Mouse (Mus musculus) monocyte, adult 5-6 weeks (primary cell): ENCODE data around the gene Trim45. TPM values are rescaled to one million over a fixed set of nuclear protein-coding genes. Genes with fewer than 3 reads are reported as not detected.
A peak's percentile ranks its signal among the peaks of the same experiment; 100 is the strongest.

Experiments used
- ATAC-seq: fragments of 153-309, 156-312 bp; replicated peaks from 2 replicates; pipeline ENCODE4 v1.8.0; 2017; ENCODE audit warnings: mild to moderate bottlenecking; ENCODE audit not compliant: low TSS enrichment, insufficient number of reproducible peaks, severe bottlenecking, poor library complexity, low FRiP score
- total RNA-seq: library from RNA; stranded (forward); fragments of 200-1000, 200-491, 200-594 nt; gene quantifications from 3 replicates; pipeline ENCODE4 v1.2.3, GENCODE M21; 2017

Trim45 gene
- 1.6 to 2.9 TPM (median 1.8 TPM) in 3 replicates for total RNA-seq

DNA sequence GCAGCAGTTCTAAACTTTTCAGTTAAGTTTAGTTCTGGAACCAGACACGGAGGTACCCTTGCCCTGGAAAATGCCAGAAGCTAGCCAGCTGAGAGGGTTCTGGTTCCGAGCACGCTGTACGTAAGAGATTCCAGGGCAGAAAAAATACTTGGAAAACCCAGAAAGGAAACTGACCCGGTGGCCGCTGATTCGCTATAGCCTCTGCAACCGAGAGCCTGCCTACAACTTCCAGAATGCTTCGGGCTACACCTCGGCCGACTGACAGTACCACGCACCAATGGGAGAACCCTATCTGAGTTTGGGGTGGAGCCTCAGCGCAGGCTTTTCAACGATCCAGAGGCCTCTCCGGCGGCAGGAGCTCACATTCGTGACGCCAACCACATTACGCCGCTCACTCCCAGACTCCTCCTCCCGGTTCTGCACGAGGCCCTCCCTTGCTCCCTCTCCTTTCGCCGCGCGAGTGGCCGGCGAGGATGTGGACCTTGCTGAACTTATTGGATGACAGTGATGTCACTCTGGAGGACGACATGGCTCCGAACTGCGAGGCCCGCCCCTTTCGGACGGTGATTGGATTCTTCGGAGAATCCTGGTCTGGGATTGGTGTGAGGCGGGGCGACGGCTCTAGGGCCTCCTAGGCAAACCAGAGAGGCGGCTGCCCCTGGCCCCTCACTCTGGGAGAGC, at the start of gene Trim45:
Gene Trim45, plus strand, starts transcription at position 378 of the 681 bp plus-strand sequence.
- peak; percentile 96 for ATAC-seq

GRCm38 (mm10) chr3:100877057-100877456, 44.9 kb upstream of the Trim45 start:
- ATAC-seq, result no peak

DNA sequence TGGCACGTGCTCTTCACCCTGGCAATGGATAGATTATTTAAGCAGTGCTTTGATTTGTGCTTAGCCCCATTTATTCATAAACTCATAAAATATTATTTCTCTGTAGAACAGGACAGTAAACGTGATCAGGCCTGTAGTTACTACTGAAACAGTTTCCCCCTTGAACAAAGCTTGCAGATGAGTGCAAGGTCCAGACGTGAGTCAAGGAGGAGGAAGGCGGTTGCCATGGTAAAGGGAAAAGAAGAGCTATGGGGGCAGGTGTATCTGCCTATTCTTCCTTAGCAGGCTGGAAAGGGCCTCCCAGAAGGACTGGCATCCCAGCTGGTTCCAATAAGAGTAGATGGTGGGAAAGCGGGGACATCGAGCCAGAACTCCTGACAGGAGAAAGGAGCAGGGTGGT, 40.6 kb upstream of the Trim45 start:
- no peak for ATAC-seq

DNA sequence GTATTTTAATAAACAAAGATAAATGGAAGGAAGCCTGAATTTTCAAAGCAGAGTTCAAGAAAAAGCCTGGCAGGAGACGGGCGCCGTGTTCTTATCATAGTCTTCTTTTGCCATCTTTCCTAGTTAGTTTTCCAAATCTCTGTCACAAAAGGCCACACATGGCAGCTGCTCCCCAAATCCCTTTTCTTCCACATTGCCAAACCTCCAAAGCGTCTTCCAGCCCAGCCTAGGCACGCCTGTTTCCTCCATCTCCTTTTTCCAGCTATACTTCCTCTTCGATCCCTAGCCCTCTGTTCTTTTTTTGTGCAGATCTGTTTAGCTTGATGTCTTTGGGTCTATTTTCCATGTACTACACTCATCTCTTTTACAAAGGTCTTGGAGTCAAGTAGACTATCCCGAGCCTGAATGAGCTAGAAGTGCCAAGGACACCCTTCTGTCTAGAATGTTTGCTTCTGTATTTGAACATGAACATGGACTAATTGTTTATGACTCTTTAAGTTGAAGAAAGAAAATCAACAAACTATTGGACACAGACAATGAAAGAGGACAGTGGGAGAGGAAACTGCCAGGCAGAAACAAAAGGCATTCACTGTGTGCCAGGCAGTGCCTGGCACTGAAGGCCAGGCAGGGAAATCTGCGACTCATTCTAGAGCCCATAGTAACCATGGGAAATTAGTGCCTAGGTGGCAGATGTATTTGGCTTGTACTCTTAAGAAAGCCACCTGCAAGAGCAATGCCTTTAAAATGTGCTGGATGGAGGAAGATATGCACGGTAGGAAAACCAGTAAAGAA, 40.0 kb upstream of the Trim45 start:
- ATAC-seq, result no peak

DNA sequence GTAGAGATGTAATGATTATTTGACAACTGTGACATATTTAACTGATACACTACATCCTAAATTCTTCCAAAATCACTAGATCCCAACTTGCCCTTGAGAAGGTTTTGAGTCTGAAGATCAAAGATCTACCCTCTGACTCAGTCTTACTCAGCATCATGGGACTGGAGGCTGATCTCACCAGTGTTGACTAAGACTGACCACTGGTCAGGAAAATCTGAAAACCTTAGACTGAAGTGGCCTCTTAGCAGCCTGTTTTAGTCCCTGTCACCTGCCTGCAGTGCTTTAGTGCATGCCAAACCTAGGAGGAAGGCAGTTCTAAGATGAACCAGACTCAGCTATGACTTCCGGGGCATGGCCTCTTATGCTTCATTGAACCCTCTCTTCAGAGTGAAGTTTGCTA, 32.8 kb upstream of the Trim45 start:
- no peak for ATAC-seq

DNA sequence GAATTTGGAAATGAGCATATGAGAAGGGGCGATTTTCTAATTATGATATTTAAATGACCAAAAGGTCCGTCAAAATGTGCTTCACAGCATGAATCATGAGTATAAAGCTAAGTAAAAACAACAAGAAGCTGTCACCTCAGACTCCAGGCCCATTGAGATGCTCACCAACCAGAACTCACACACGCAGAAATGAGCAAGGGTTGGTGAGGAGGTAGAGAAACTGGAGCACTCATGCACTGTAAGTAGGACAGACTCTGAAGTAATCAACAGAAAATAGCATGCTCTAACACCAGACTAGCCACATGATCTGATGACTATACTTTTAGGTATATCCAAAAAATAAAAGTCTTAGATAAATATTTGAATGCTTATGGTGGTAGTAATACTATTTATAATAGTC, 31.6 kb upstream of the Trim45 start:
- no peak for ATAC-seq

DNA sequence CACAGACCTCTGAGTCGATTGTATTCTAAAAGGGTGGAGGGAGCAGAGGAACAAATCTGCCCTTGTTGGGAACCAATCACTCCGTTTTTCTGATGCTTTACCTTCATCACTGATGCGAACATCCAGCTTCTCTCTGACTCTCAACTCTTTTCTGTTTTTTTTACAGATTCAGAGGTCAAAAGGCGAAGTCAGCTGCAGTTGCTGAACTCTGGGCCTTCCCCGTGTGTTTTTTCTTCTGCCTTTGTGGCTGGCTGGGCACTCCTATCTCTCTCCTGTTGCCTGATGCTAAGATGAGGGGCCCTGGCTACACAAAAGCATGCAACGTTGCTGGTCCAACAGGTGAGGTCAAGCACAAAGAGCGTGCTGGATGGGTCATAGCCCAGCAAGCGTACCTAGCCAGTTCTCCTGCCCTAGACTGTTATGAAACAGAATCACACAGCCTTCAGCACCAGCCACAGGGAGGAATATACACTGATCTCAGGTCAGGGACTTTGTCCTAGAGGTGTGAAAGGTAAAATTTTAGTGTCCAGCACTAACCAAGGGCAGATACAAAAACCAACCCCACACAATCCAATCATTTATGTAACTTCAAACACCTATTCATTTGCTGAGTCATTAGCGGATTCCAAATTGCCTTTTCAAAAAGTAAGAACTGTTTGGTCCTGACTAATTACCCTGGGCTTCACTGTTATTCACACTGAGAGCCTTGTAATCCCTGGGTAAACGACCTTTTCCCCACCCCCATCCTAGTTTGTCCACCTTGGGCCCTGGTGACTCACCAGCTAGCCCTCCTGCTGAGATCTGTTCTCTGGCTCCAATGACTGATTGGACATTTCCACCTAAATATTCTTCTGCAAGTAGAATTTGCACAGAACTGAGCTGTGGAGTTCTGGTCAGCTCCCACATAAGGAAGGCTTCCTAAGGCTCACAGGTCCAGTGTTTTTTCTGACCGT, 29.3 kb upstream of the Trim45 start:
- no peak for ATAC-seq

DNA sequence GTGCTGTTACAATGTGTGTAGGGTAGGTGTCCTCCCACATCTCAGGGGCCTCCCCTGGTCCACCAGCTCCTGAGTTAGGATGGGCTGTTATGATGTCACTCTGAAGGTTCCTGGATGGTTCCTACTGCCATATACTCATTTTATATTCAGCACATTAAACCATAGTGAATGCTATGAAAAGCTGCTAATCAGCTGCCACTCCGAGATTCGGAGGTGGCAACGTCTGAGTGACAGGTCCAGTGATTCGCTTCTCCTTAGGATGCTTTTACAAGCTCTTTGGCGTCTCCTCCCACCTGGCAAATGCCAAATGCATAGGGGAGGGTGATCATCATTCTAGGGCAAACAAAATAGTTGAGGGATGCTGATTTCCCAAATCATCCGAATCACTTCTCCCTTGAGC, 26.5 kb upstream of the Trim45 start:
- ATAC-seq, result no peak

DNA sequence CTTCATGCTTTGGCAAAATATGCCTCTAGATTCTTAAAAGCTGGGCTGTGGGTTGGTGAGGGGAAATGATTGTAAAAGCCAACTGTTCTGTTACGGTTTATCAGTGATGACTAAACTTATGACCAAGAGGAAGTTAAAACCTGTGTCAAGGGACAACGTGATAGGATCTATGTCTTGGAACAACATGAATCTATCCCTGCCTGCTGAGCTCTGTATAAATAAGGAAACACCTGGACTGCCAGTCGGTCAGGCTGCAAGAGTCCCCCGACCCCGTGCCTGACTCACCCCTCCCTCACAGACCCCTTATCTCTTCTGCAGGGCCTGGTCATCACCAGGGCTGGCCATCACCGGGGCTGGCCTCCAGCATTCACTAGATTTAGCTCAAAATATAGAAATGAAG, 15.9 kb upstream of the Trim45 start:
- ATAC-seq, result no peak

DNA sequence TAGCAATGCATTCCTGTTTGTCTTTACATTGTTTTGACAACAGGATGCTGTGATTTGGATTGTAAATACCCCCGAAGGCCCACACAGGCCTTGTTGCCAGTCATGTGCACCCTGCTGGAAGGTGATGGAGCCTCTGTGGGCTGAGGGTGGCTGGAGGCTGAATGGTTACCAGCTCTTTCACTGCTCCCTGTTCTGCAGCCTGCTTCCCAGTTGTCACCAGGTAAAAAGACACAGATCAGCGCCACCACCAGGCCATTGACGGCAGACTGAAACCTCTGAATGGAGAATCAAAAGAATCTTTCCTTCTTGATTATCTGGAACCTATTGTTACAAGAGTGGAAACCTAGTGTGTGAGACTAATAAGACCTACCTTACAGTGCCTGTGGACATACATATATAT, 15.1 kb upstream of the Trim45 start:
- ATAC-seq, result no peak

GRCm38 (mm10) chr3:100908594-100908993, 13.4 kb upstream of the Trim45 start:
- ATAC-seq, result no peak

GRCm38 (mm10) chr3:100910621-100911020, 11.4 kb upstream of the Trim45 start:
- ATAC-seq, result no peak

GRCm38 (mm10) chr3:100911026-100911425, 11.0 kb upstream of the Trim45 start:
- no peak for ATAC-seq

DNA sequence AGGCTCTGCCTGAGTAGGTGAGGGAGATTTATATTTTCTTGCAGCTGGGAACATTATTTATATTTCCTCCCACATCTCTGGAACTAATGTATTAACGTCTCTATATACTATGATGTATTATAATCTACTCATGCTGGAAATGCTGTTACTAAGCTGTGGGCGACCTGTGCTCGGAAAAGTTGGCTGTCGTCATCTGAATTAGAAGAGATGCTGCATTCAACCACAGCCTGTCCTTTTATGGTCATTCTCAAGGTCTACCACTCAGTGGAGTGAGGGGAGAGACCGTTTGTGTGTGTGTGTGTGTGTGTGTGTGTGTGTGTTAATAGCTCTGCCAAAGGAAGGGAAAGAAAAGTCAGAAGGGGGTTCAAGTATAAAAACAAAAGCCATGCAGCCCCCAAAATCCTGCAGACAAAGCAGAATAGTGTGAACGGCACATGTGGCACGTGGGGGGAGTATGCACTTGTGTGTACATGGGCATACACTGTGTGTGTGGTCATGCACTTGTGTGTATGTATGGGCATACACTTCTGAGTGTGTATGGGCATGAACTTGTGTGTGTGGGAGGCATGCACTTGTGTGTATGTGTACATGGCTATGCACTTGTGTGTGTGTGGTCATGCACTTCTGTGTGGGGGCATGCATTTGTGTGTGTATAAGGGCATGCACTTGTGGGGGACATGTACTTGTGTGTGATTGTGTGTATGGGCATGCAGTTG, 10.3 kb upstream of the Trim45 start:
- no peak for ATAC-seq

GRCm38 (mm10) chr3:100916844-100917243, 5.2 kb upstream of the Trim45 start:
- peak; percentile 53; the same call in 1 of the 2 replicates for ATAC-seq

- no peak for ATAC-seq
Observed at GRCm38 (mm10) chr3:100920611-100921140, 1.3 kb upstream of the Trim45 start.

- ATAC-seq, result peak; percentile 7; the same call in 1 of the 2 replicates
Observed at GRCm38 (mm10) chr3:100922506-100923375, 739 bp downstream of the Trim45 start.
